Mouse (Mus musculus): ENCODE results near the gene Acbd3. TPM values are rescaled to one million over a fixed set of nuclear protein-coding genes. Genes with fewer than 3 reads are reported as not detected.
A peak's percentile ranks its signal among the peaks of the same experiment; 100 is the strongest.

Gene Acbd3
- total RNA-seq (2021) (10 to 100 TPM; 20.6 to 23.8 TPM), polyA plus RNA-seq (2012; rRNA removed) (9.0 and 15.7 TPM in 2 replicates)
- long read RNA-seq, transcript Acbd3-201 (8 exons, 3,471 nt): major isoform, 40 of 41 reads
- long read RNA-seq, partial matches to known transcripts: 1 of 41 reads
- long read RNA-seq, other reads (novel, unspliced or antisense): 0 of 41 reads

GRCm38 (mm10) chr1:180725704-180726179 is at the start of gene Acbd3:
Acbd3 (plus strand) TSS chr1:180726043.
- peak; percentile 93 to 94 for DNase-seq
- Histone ChIP-seq H3K27ac (peak within 1 kb of the TSS; percentile 96), H3K36me3 (ENCODE audit: control insufficient read depth, insufficient read depth, low read length) (peaks cover 14% of the 10 kb centered on the region), H3K79me2 (replicated peaks; ENCODE audit: control insufficient read depth, insufficient read depth, low read length) (peaks cover 3% of the 10 kb centered on the region; the same call in 1 of the 2 replicates), H3K4me3 (peak within 1 kb of the TSS; percentile 76), H3K27me3 (ENCODE audit: control insufficient read depth, insufficient read depth, low read length) (no peaks in the 10 kb centered on the region), H3K9ac (ENCODE audit: low read depth, low read length) (peak within 1 kb of the TSS; percentile 96), H3K4me1 (ENCODE audit: control insufficient read depth, insufficient read depth, low read length) (peaks cover 12% of the 10 kb centered on the region)
- WGBS: under 1% methylated on average over 52 of the region's 52 CpGs
- intact Hi-C loops (cut with DNase I): loop anchor here (5.0 kb wide), 1 partner anchor 127 kb away; the partner anchor contains the start of gene Sde2
- TF ChIP-seq POLR2A (IDR thresholded peaks at IDR 0.05; ENCODE audit: insufficient read depth, low read depth, low read length): peak; percentile 81
- TF ChIP-seq CTCF (IDR thresholded peaks at IDR 0.05): peak; percentile 44
- TF ChIP-seq EP300 (IDR thresholded peaks at IDR 0.05; ENCODE audit: insufficient read depth, low read depth, low read length): 0 out of 2 replicates have a peak, but pooled peaks have one; percentile 31

GRCm38 (mm10) chr1:180691284-180691683 is 34.6 kb upstream of the Acbd3 start:
- no peaks in the 10 kb centered on the region; the same call in 1 of the 2 replicates for H3K27me3 ChIP-seq (ENCODE audit: control insufficient read depth, insufficient read depth, low read length)
- TF ChIP-seq POLR2A (IDR thresholded peaks at IDR 0.05; ENCODE audit: insufficient read depth, low read depth, low read length) (no peak), EP300 (IDR thresholded peaks at IDR 0.05; ENCODE audit: insufficient read depth, low read depth, low read length) (no peak), CTCF (IDR thresholded peaks at IDR 0.05) (no peak)

GRCm38 (mm10) chr1:180696626-180697352 is 29.1 kb upstream of the Acbd3 start, which contains the start of gene Mixl1:
Mixl1 (minus strand) TSS chr1:180697034.
- Histone ChIP-seq H3K79me2 (replicated peaks; ENCODE audit: control insufficient read depth, insufficient read depth, low read length) (no peaks in the 10 kb centered on the region), H3K4me1 (ENCODE audit: control insufficient read depth, insufficient read depth, low read length) (no peaks in the 10 kb centered on the region), H3K36me3 (ENCODE audit: control insufficient read depth, insufficient read depth, low read length) (no peaks in the 10 kb centered on the region), H3K27ac (no peak within 1 kb of the TSS), H3K4me3 (peak within 1 kb of the TSS; percentile 14; the same call in 1 of the 2 replicates), H3K9ac (ENCODE audit: low read depth, low read length) (no peak within 1 kb of the TSS), H3K27me3 (ENCODE audit: control insufficient read depth, insufficient read depth, low read length) (peaks cover 8% of the 10 kb centered on the region)
- intact Hi-C loops (cut with DNase I): no loop called here
- no peak for TF ChIP-seq POLR2A (IDR thresholded peaks at IDR 0.05; ENCODE audit: insufficient read depth, low read depth, low read length)
- 1% methylated on average over 79 of the region's 79 CpGs for WGBS
- no peak for DNase-seq

More at GRCm38 (mm10) chr1:180691284-180691683, 34.6 kb upstream of the Acbd3 start:
- WGBS: 86% methylated on average over 7 of the region's 7 CpGs
- intact Hi-C loops (cut with DNase I): no loop called here
- DNase-seq: no peak
- H3K79me2 ChIP-seq (replicated peaks; ENCODE audit: control insufficient read depth, insufficient read depth, low read length): no peaks in the 10 kb centered on the region
- H3K9ac ChIP-seq (ENCODE audit: low read depth, low read length): no peak overlapping the region
- H3K27ac ChIP-seq: no peak overlapping the region
- H3K36me3 ChIP-seq (ENCODE audit: control insufficient read depth, insufficient read depth, low read length): no peaks in the 10 kb centered on the region
- no peak overlapping the region for H3K4me3 ChIP-seq
- no peaks in the 10 kb centered on the region for H3K4me1 ChIP-seq (ENCODE audit: control insufficient read depth, insufficient read depth, low read length)

GRCm38 (mm10) chr1:180698063-180698462 is 27.8 kb upstream of the Acbd3 start:
- 77% methylated on average over 5 of the region's 5 CpGs for WGBS
- H3K4me3 ChIP-seq: no peak overlapping the region
- H3K27ac ChIP-seq: no peak overlapping the region
- no peaks in the 10 kb centered on the region for H3K79me2 ChIP-seq (replicated peaks; ENCODE audit: control insufficient read depth, insufficient read depth, low read length)
- no peak overlapping the region for H3K9ac ChIP-seq (ENCODE audit: low read depth, low read length)
- H3K4me1 ChIP-seq (ENCODE audit: control insufficient read depth, insufficient read depth, low read length): no peaks in the 10 kb centered on the region
- H3K27me3 ChIP-seq (ENCODE audit: control insufficient read depth, insufficient read depth, low read length): peaks cover 8% of the 10 kb centered on the region
- no peaks in the 10 kb centered on the region for H3K36me3 ChIP-seq (ENCODE audit: control insufficient read depth, insufficient read depth, low read length)
- intact Hi-C loops (cut with DNase I): no loop called here
- no peak for DNase-seq
- TF ChIP-seq CTCF (IDR thresholded peaks at IDR 0.05): no peak
- TF ChIP-seq POLR2A (IDR thresholded peaks at IDR 0.05; ENCODE audit: insufficient read depth, low read depth, low read length): no peak
- no peak for TF ChIP-seq EP300 (IDR thresholded peaks at IDR 0.05; ENCODE audit: insufficient read depth, low read depth, low read length)

- Histone ChIP-seq H3K27ac (no peak overlapping the region), H3K4me1 (ENCODE audit: control insufficient read depth, insufficient read depth, low read length) (no peaks in the 10 kb centered on the region), H3K27me3 (ENCODE audit: control insufficient read depth, insufficient read depth, low read length) (no peaks in the 10 kb centered on the region; the same call in 1 of the 2 replicates), H3K36me3 (ENCODE audit: control insufficient read depth, insufficient read depth, low read length) (no peaks in the 10 kb centered on the region), H3K4me3 (no peak overlapping the region), H3K9ac (ENCODE audit: low read depth, low read length) (no peak overlapping the region), H3K79me2 (replicated peaks; ENCODE audit: control insufficient read depth, insufficient read depth, low read length) (no peaks in the 10 kb centered on the region)
- WGBS: 45% methylated on average over 6 of the region's 6 CpGs
- no peak for DNase-seq
- intact Hi-C loops (cut with DNase I): no loop called here
- no peak for TF ChIP-seq CTCF (IDR thresholded peaks at IDR 0.05)
- no peak for TF ChIP-seq POLR2A (IDR thresholded peaks at IDR 0.05; ENCODE audit: insufficient read depth, low read depth, low read length)
- TF ChIP-seq EP300 (IDR thresholded peaks at IDR 0.05; ENCODE audit: insufficient read depth, low read depth, low read length): no peak
Observed at GRCm38 (mm10) chr1:180703400-180703799, 22.4 kb upstream of the Acbd3 start.

- H3K36me3 ChIP-seq (ENCODE audit: control insufficient read depth, insufficient read depth, low read length): no peaks in the 10 kb centered on the region
- TF ChIP-seq POLR2A (IDR thresholded peaks at IDR 0.05; ENCODE audit: insufficient read depth, low read depth, low read length) (no peak), EP300 (IDR thresholded peaks at IDR 0.05; ENCODE audit: insufficient read depth, low read depth, low read length) (no peak), CTCF (IDR thresholded peaks at IDR 0.05) (no peak)
- no peaks in the 10 kb centered on the region for H3K27me3 ChIP-seq (ENCODE audit: control insufficient read depth, insufficient read depth, low read length)
- no peaks in the 10 kb centered on the region for H3K79me2 ChIP-seq (replicated peaks; ENCODE audit: control insufficient read depth, insufficient read depth, low read length)
- no peak for DNase-seq
- H3K4me3 ChIP-seq: no peak overlapping the region
- 48% methylated on average over 3 of the region's 3 CpGs for WGBS
- no peak overlapping the region for H3K9ac ChIP-seq (ENCODE audit: low read depth, low read length)
- H3K27ac ChIP-seq: no peak overlapping the region
- intact Hi-C loops (cut with DNase I): no loop called here
- H3K4me1 ChIP-seq (ENCODE audit: control insufficient read depth, insufficient read depth, low read length): no peaks in the 10 kb centered on the region
Observed at GRCm38 (mm10) chr1:180707368-180707767, 18.5 kb upstream of the Acbd3 start.
